Mouse (Mus musculus) G1E (cell line): ENCODE measurements around the gene Ttpal. TPM values are rescaled to one million over a fixed set of nuclear protein-coding genes. Genes with fewer than 3 reads are reported as not detected.

Experiments used
- ATAC-seq: 2 replicates; pipeline ENCODE4 v1.8.0; 2016; ENCODE audit warnings: mild to moderate bottlenecking; ENCODE audit not compliant: insufficient number of reproducible peaks, poor library complexity, low FRiP score, severe bottlenecking; ENCODE audit errors: extremely low read depth
- DNase-seq: peaks from one replicate; pipeline ENCODE4 v3.0.0; 2012; ENCODE audit warnings: low spot score
- H3K27me3 ChIP-seq: 2 replicates; pipeline ENCODE4 v1.6.1; 2012; ENCODE audit warnings: mild to moderate bottlenecking, low read length, inconsistent platforms; ENCODE audit not compliant: insufficient read depth
- H3K36me3 ChIP-seq: replicated peaks from 2 replicates; pipeline ENCODE3; 2012; ENCODE audit warnings: mild to moderate bottlenecking, inconsistent platforms
- H3K4me1 ChIP-seq: 2 replicates; pipeline ENCODE4 v1.6.1; 2012; ENCODE audit warnings: low read depth, low read length, inconsistent platforms, mixed read lengths; ENCODE audit not compliant: insufficient read depth
- H3K4me3 ChIP-seq: 2 replicates; pipeline ENCODE4 v1.5.1; 2012; ENCODE audit warnings: low read depth, mild to moderate bottlenecking, inconsistent platforms, low read length, moderate library complexity, mixed read lengths
- H3K9me3 ChIP-seq: replicated peaks from 2 replicates; pipeline ENCODE4 v1.6.1; 2012; ENCODE audit warnings: inconsistent platforms
- CTCF ChIP-seq: IDR thresholded peaks from 2 replicates; pipeline ENCODE4 v1.5.1; 2012; ENCODE audit warnings: low read depth, low read length, inconsistent platforms, mixed read lengths
- GATA1 ChIP-seq: IDR thresholded peaks from 2 replicates; pipeline ENCODE4 v1.6.1; 2012; ENCODE audit warnings: borderline replicate concordance, low read length, inconsistent platforms, mixed read lengths
- GATA2 ChIP-seq: IDR thresholded peaks from 2 replicates; pipeline ENCODE4 v1.6.1; 2012; ENCODE audit warnings: low read depth, low read length, inconsistent platforms, borderline replicate concordance
- POLR2AphosphoS5 ChIP-seq: IDR thresholded peaks from 2 replicates; pipeline ENCODE4 v1.6.1; 2012; ENCODE audit warnings: low read depth, low read length, inconsistent platforms; ENCODE audit not compliant: insufficient replicate concordance
- TAL1 ChIP-seq: conservative IDR thresholded peaks from 2 replicates; pipeline ENCODE4 v1.6.1; 2012; ENCODE audit warnings: low read depth, low read length, inconsistent platforms, mixed read lengths
- polyA plus RNA-seq: library from polyadenylated mRNA; stranded (reverse); fragments of >175 nt; gene quantifications from 2 replicates; pipeline ENCODE4 v1.2.3, GENCODE M21; 2012
- total RNA-seq, 2 experiments: library from RNA; stranded (forward) in 1 of 2; stranded (reverse) in 1 of 2; fragments of 200-1000 nt in 1 of 2; fragments of >200 nt in 1 of 2; fragmentation: Nextera tagmentation in 1 of 2; gene quantifications; 2 replicates each; pipeline ENCODE4 v1.2.3; 2014 to 2017

Ttpal gene
- total and polyA plus RNA-seq, 3 experiments: 18.2 to 23.0 (median 22.3) TPM

DNA sequence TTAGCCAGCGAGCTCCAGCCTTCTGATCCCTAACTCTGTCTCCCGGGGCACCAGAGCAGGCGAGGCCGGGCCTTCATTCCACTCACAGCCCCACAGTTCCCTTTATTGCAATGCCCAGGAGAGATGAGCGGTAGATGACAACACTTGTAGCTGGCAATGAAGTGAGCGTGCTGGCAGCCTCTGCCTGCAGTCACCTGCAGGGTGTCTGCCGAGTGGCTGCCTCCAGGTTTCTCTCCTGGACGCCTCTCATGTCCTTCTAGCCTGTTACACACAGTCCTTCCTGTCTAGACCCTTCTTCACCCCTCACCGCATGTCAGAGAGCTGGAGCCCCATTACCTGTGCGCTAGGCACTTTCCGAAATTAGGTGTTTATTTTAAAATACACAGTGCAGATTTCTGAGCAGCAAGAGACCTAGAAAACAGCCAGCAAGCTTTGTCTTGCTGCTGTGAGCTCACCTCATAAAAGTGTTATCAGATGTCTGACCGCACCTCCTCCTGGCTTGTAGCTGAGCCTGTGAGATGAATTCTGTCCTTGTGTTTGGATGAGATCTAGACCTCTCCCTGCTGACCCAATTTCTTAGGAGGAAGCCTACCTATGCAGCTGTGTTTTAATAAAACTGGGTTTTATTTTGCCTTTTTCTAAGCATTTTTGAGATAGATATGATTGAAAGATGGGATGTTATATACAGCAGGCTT lies 7.3 kb downstream of the Ttpal start:
- peak; percentile 92 for ATAC-seq
- peak; percentile 62 for DNase-seq
- no peaks in the 10 kb centered on the region for H3K27me3 ChIP-seq
- no peaks in the 10 kb centered on the region for H3K9me3 ChIP-seq
- H3K36me3 ChIP-seq: peaks cover 46% of the 10 kb centered on the region
- TF ChIP-seq CTCF (no peak), POLR2AphosphoS5 (no peak), TAL1 (no peak), GATA1 (no peak), GATA2 (no peak)
- peaks cover 30% of the 10 kb centered on the region for H3K4me1 ChIP-seq
- peak overlapping the region; percentile 61; the same call in 1 of the 2 replicates for H3K4me3 ChIP-seq

DNA sequence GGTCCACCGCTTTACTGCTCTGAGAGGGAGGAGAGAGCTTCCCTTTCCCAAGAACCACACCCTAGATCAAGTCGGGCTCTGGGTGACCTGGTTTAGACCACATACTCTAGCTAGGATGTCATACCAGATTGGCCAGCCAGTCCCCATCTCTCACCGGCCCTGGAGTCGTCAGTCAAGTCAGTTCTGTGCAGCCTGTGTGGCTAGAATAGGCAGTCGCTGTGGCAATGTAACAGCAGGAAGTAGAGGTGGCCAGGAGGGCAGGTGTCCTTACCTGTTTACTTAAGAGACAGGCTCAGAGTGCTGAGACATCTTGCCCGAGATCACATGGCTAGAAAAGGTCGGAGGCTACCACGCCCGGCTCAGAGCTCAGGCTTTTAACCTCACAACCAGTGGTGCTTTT lies 9.1 kb downstream of the Ttpal start:
- TF ChIP-seq GATA1: no peak
- no peak for TF ChIP-seq GATA2
- TF ChIP-seq CTCF: no peak
- TF ChIP-seq TAL1: no peak
- TF ChIP-seq POLR2AphosphoS5: no peak
- Histone ChIP-seq H3K4me3 (no peak overlapping the region), H3K4me1 (peaks cover 30% of the 10 kb centered on the region), H3K27me3 (no peaks in the 10 kb centered on the region), H3K36me3 (peaks cover 63% of the 10 kb centered on the region), H3K9me3 (no peaks in the 10 kb centered on the region)
- ATAC-seq: no peak
- no peak for DNase-seq

DNA sequence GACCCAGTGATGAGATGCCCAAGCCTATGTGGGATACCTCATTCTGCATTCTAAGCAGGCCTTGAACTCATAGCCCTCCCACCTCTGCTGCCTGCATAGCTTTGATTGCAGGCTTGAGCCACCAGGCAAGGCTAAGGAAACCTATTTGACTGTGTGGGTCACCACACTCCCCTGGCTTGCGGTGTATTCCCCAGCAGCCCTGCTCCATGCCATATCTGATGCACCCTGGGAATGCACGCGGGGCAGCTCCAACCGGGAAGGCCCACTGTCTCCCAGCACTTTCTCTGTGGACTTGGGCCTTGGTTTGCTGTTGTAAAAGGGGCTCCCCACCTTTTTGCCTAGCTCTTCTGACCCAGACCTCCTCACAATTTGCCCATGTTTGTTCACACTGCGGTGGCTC lies 11.1 kb downstream of the Ttpal start:
- no peak for ATAC-seq

DNA sequence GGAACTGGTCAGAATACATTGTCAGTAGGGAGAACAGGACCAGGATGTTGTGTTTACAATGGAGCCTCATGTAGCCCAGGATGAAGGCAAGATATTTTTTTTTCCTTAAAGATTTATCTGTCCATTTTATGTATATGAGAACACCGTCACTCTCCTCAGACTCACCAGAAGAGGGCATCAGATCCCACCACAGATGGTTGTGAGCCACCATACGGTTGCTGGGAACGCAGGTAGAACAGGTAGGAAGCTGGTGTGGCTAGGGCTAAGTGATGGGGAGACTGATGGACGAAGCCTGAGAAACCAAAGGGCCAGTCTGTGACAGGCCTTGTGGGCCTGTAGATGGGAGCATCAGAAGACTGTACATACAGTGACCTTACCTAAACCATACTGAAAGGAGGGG lies 11.9 kb downstream of the Ttpal start:
- no peaks in the 10 kb centered on the region for H3K27me3 ChIP-seq
- TF ChIP-seq CTCF (no peak), TAL1 (no peak), GATA2 (no peak), POLR2AphosphoS5 (no peak), GATA1 (no peak)
- DNase-seq (no peak), ATAC-seq (no peak)
- no peak overlapping the region for H3K4me3 ChIP-seq
- peaks cover 77% of the 10 kb centered on the region for H3K36me3 ChIP-seq
- no peaks in the 10 kb centered on the region for H3K9me3 ChIP-seq
- H3K4me1 ChIP-seq: peaks cover 18% of the 10 kb centered on the region

More for the DNA sequence above, 11.1 kb downstream of the Ttpal start:
- H3K4me3 ChIP-seq: no peak overlapping the region
- no peaks in the 10 kb centered on the region for H3K27me3 ChIP-seq
- peaks cover 19% of the 10 kb centered on the region for H3K4me1 ChIP-seq
- no peaks in the 10 kb centered on the region for H3K9me3 ChIP-seq
- no peak for DNase-seq
- peaks cover 70% of the 10 kb centered on the region for H3K36me3 ChIP-seq
- TF ChIP-seq GATA1 (no peak), TAL1 (no peak), GATA2 (no peak), POLR2AphosphoS5 (no peak), CTCF (no peak)

DNA sequence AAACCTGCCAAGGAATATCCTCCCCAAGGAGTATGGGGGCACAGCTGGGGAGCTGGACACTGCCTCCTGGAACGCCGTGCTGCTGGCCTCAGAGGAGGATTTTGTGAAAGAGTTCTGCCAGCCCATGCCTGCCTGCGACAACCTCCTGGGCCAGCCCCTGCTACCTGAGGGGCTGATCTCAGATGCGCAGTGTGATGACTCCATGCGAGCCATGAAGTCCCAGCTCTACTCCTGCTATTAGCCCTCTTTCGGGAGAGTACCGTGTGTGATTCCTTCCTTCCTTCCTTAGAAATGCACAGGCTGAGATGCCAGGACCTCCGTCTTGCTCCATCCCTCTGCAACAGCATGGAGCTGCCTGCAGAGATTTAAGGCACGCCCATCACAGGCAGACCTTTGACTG lies 13.3 kb downstream of the Ttpal start:
- ATAC-seq (no peak), DNase-seq (no peak)
- peaks cover 7% of the 10 kb centered on the region; the same call in 1 of the 2 replicates for H3K4me1 ChIP-seq
- TF ChIP-seq GATA2 (no peak), POLR2AphosphoS5 (no peak), GATA1 (no peak), TAL1 (no peak)
- no peaks in the 10 kb centered on the region for H3K9me3 ChIP-seq
- H3K4me3 ChIP-seq: no peak overlapping the region
- peaks cover 91% of the 10 kb centered on the region for H3K36me3 ChIP-seq
- no peaks in the 10 kb centered on the region for H3K27me3 ChIP-seq

DNA sequence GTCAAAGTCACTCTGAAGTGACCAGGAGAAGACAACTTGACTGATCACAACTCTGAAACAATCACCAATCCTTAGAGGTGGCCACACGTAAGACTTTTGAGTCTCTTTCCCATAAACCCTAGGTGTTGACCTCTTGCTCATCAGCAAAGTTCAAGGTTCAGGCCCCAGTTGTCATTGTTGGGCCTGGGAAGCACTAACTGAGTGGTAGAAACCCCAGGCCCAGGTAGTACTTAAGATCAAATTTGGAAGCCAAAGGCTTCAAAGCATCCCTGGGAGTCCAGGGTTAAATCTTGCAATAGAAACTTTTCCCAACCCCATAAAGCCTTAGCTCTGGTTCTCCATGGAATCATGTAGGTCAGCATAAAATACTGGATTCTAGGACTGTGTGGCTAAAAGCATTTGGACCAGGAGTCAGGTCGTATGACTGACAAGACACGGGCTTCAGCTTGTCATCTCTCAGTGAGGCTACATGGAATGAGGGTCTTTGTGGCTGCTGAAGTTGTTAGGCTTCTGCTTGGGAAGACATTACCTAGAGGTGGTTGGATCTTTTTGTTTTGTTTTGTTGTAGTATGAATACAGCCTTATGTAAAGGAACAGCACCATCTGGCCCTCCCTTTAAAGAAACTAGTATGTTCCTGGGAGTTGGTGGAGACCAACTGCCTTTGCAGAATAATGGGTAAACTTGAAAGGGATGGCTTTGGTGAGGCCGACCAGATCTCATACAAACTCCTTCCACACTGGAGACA lies 14.0 kb downstream of the Ttpal start:
- peaks cover 90% of the 10 kb centered on the region for H3K36me3 ChIP-seq

More for the DNA sequence above, 14.0 kb downstream of the Ttpal start:
- H3K27me3 ChIP-seq: no peaks in the 10 kb centered on the region
- DNase-seq (no peak), ATAC-seq (no peak)
- no peaks in the 10 kb centered on the region for H3K9me3 ChIP-seq
- H3K4me1 ChIP-seq: peaks cover 2% of the 10 kb centered on the region; the same call in 1 of the 2 replicates
- H3K4me3 ChIP-seq: no peak overlapping the region
- TF ChIP-seq GATA1: no peak
- no peak for TF ChIP-seq POLR2AphosphoS5
- no peak for TF ChIP-seq TAL1
- no peak for TF ChIP-seq CTCF
- TF ChIP-seq GATA2: no peak
